Mouse (Mus musculus): ENCODE data around the gene Olfr287.

The Olfr287 gene

GRCm38 (mm10) chr15:98168622-98169004 lies 52.2 kb downstream of the Olfr287 start:
- in situ Hi-C loops (cut with MseI, MboI): no loop called here

GRCm38 (mm10) chr15:98167645-98168621 lies 52.9 kb downstream of the Olfr287 start:
- in situ Hi-C loops (cut with MseI, MboI): no loop called here

GRCm38 (mm10) chr15:98166963-98167644 lies 53.8 kb downstream of the Olfr287 start, which contains the start of gene Ccdc184:
Ccdc184 (plus strand) TSS chr15:98167158.
- in situ Hi-C loops (cut with MseI, MboI): no loop called here

- in situ Hi-C loops (cut with MseI, MboI): no loop called here
Measured at GRCm38 (mm10) chr15:98165525-98165924, 55.3 kb downstream of the Olfr287 start, which contains the start of gene Asb8. Asb8 (minus strand) TSS chr15:98165625.

- in situ Hi-C loops (cut with MseI, MboI): no loop called here
Measured at GRCm38 (mm10) chr15:98162561-98162960, 58.3 kb downstream of the Olfr287 start.

- in situ Hi-C loops (cut with MseI, MboI): no loop called here
Measured at GRCm38 (mm10) chr15:98161026-98161805, 59.6 kb downstream of the Olfr287 start.

- in situ Hi-C loops (cut with MseI, MboI): no loop called here
Measured at GRCm38 (mm10) chr15:98157253-98157652, 63.6 kb downstream of the Olfr287 start.

Measured in mouse trophoblast stem cell (cell line).